8 mouse cellular contexts compared by ENCODE assay signal in the genomic region with DNA sequence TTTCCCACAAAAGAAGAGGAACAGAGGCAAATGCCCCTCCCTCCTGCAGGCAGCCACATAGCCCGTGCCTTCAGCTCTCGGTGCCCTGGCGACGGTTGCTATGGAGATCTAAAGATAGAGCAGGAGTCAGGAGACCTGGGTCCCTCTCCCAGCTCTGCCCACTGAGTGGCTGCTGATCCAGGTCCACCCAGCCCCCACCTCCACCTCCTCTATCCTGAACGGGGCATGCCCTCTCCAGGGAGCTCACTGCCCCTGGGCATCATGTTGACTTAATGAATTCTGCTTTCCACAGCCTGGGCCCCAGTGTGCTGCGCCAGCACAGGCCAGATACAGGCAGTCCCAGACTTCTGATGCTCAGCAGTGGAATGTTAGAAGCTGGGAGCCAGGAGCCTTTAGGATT. TPM values are rescaled to one million over a fixed set of nuclear protein-coding genes. Genes with fewer than 3 reads are reported as not detected.
DNase-seq lines count a peak whose midpoint lies in the region; ATAC-seq lines count a peak whose summit lies in the region.

No protein-coding gene starts in this region.

- peaks cover 12% of the 10 kb centered on the region; the same call in 1 of the 2 replicates for H3K4me1 ChIP-seq in embryonic facial prominence, embryonic 15.5 days
- H3K4me1 ChIP-seq in intestine, embryonic 14.5 days (replicated peaks; ENCODE audit: control insufficient read depth, insufficient read depth, low read length) = 0 out of 2 replicates have a peak, but pooled peaks cover 4% of the 10 kb centered on the region

- 14% methylated on average over 6 of the region's 6 CpGs for WGBS in embryonic facial prominence, embryonic 15.5 days
- WGBS in intestine, embryonic 14.5 days = 16% methylated on average over 6 of the region's 6 CpGs

- H3K4me3 ChIP-seq in embryonic facial prominence, embryonic 15.5 days (replicated peaks) = no peak overlapping the region
- H3K4me3 ChIP-seq in intestine, embryonic 14.5 days (ENCODE audit: low read depth, low read length) = no peak overlapping the region

- H3K9me3 ChIP-seq in embryonic facial prominence, embryonic 15.5 days (replicated peaks) = no peaks in the 10 kb centered on the region
- no peaks in the 10 kb centered on the region for H3K9me3 ChIP-seq in intestine, embryonic 14.5 days (ENCODE audit: control insufficient read depth, low read length)

- no peak overlapping the region for H3K27ac ChIP-seq in embryonic facial prominence, embryonic 15.5 days (replicated peaks)
- no peak overlapping the region for H3K27ac ChIP-seq in intestine, embryonic 14.5 days (ENCODE audit: low read depth)

- no peaks in the 10 kb centered on the region for H3K27me3 ChIP-seq in embryonic facial prominence, embryonic 15.5 days
- no peaks in the 10 kb centered on the region for H3K27me3 ChIP-seq in intestine, embryonic 14.5 days (replicated peaks; ENCODE audit: control insufficient read depth, insufficient read depth, low read length)

- H3K9ac ChIP-seq in embryonic facial prominence, embryonic 15.5 days = no peak overlapping the region
- H3K9ac ChIP-seq in intestine, embryonic 14.5 days (ENCODE audit: low read length) = no peak overlapping the region

- peak; percentile 28 for DNase-seq in cerebellum, adult 9-11 months
- DNase-seq in cerebellum, adult 8-10 months = no peak
- no peak for DNase-seq in intestine, embryonic 14.5 days (ENCODE audit: low spot score)
- peak; percentile 83 for DNase-seq in left cerebral cortex, adult 11 months (ENCODE audit: low spot score)
- DNase-seq in neural tube, embryonic 10.5 days (ENCODE audit: extremely low spot score, low spot score) = peak; percentile 72
- DNase-seq in ovary, postnatal 14 days (ENCODE audit: low spot score) = no peak
- no peak for DNase-seq in natural killer cell, adult 2 months (ENCODE audit: low spot score in 2 of 2)

- H3K36me3 ChIP-seq in embryonic facial prominence, embryonic 15.5 days = no peaks in the 10 kb centered on the region
- H3K36me3 ChIP-seq in intestine, embryonic 14.5 days (ENCODE audit: control insufficient read depth, insufficient read depth, low read length) = no peaks in the 10 kb centered on the region

- peak; percentile 74 for ATAC-seq in embryonic facial prominence, embryonic 15.5 days (ENCODE audit: insufficient number of reproducible peaks, low FRiP score, low TSS enrichment, low read depth)
- ATAC-seq in intestine, embryonic 14.5 days (replicated peaks; ENCODE audit: low FRiP score, low TSS enrichment, low read depth) = 0 out of 2 replicates have a peak, but pooled peaks have one; percentile 29

- H3K4me2 ChIP-seq in embryonic facial prominence, embryonic 15.5 days (replicated peaks) = no peak overlapping the region
- no peak overlapping the region for H3K4me2 ChIP-seq in intestine, embryonic 14.5 days (ENCODE audit: low read length)

RNA-seq across cellular contexts. Expression of gene Cdcp2, which starts 11.8 kb away (rescaled TPM):
- not detected in 2 replicates for polyA plus RNA-seq in embryonic facial prominence, embryonic 15.5 days (2015; fragmentation: Nextera tagmentation; extraction: Ambion mirVana)
- not detected in 2 replicates for polyA plus RNA-seq in intestine, embryonic 14.5 days (2014; fragmentation: Nextera tagmentation; extraction: Ambion mirVana)

RNA-seq across cellular contexts. Expression of gene Cyb5rl, which starts 18.1 kb away (rescaled TPM):
- polyA plus RNA-seq in embryonic facial prominence, embryonic 15.5 days (2015; fragmentation: Nextera tagmentation; extraction: Ambion mirVana) = 7.6 and 8.2 TPM in 2 replicates
- 4.9 and 8.7 TPM in 2 replicates for polyA plus RNA-seq in intestine, embryonic 14.5 days (2014; fragmentation: Nextera tagmentation; extraction: Ambion mirVana)

RNA-seq across cellular contexts. Expression of gene Mrpl37, which starts 18.2 kb away (rescaled TPM):
- 83.6 and 87.5 TPM in 2 replicates for polyA plus RNA-seq in embryonic facial prominence, embryonic 15.5 days (2015; fragmentation: Nextera tagmentation; extraction: Ambion mirVana)
- polyA plus RNA-seq in intestine, embryonic 14.5 days (2014; fragmentation: Nextera tagmentation; extraction: Ambion mirVana) = 118 and 121 TPM in 2 replicates

Comparison
In these comparisons a context has a peak if more than half of its experiments do, and no peak if none do; other contexts are left out.
1. DNase-seq: peak in cerebellum, adult 9-11 months (single experiment), left cerebral cortex, adult 11 months (single experiment) and neural tube, embryonic 10.5 days (single experiment); none in cerebellum, adult 8-10 months (single experiment), intestine, embryonic 14.5 days (single experiment), ovary, postnatal 14 days (single experiment) and natural killer cell, adult 2 months (0 of 2).